Mouse (Mus musculus) heart, postnatal 36 days (tissue): ENCODE results near the gene Srrd. TPM values are rescaled to one million over a fixed set of nuclear protein-coding genes. Genes with fewer than 3 reads are reported as not detected.
A peak's percentile ranks its signal among the peaks of the same experiment; 100 is the strongest.
"Not testable (repeated sequence)": the region's sequence is repeated elsewhere in the genome, so short reads cannot be mapped to it uniquely, and the experiment has no call there.

Experiments
- DNase-seq, 2 experiments: peaks; one replicate each; pipeline ENCODE4 v3.0.0; 2021 to 2022
- intact Hi-C: fragments of 180-260 bp; cut with DNase I; formaldehyde crosslinking; loops from one replicate; pipeline ENCODE4 v1.15.1; 2025
- total RNA-seq, 2 experiments: library from RNA; stranded (reverse); gene quantifications; 2 replicates each; pipeline ENCODE4 v1.2.3; 2021

The Srrd gene
- total RNA-seq, 2 experiments from 2014 or later: 6.5 to 7.0 TPM

- DNase-seq: no peak
- intact Hi-C loops: no loop called here
Observed at GRCm38 (mm10) chr5:112321376-112321775, 21.5 kb downstream of the Srrd start.

GRCm38 (mm10) chr5:112320936-112321335 is 21.9 kb downstream of the Srrd start:
- DNase-seq: no peak
- intact Hi-C loops: no loop called here

- DNase-seq: no peak
- intact Hi-C loops: no loop called here
Observed at GRCm38 (mm10) chr5:112320379-112320778, 22.5 kb downstream of the Srrd start.

- DNase-seq, intact Hi-C loops: not testable (repeated sequence)
Observed at GRCm38 (mm10) chr5:112319343-112319742, 23.5 kb downstream of the Srrd start.

GRCm38 (mm10) chr5:112317328-112317727 is 25.5 kb downstream of the Srrd start:
- intact Hi-C loops: loop anchor here (2.0 kb wide), 1 partner anchor 17 kb away; no protein-coding TSS in a partner anchor
- peak in 1 of 2 experiments; percentile 33 for DNase-seq

- DNase-seq: no peak
- intact Hi-C loops: loop anchor here (2.0 kb wide), 1 partner anchor 16 kb away; no protein-coding TSS in a partner anchor
Observed at GRCm38 (mm10) chr5:112316468-112316867, 26.4 kb downstream of the Srrd start.

GRCm38 (mm10) chr5:112313222-112313885 is 29.5 kb downstream of the Srrd start:
- intact Hi-C loops: no loop called here
- DNase-seq: no peak

- intact Hi-C loops: no loop called here
- DNase-seq: no peak
Observed at GRCm38 (mm10) chr5:112305842-112306241, 37.0 kb downstream of the Srrd start.

- intact Hi-C loops: no loop called here
- no peak for DNase-seq
Observed at GRCm38 (mm10) chr5:112302310-112302709, 40.5 kb downstream of the Srrd start.

GRCm38 (mm10) chr5:112301694-112302093 is 41.1 kb downstream of the Srrd start:
- DNase-seq: no peak
- intact Hi-C loops: loop anchor here (2.0 kb wide), 1 partner anchor 15 kb away; no protein-coding TSS in a partner anchor

- intact Hi-C loops: loop anchor here (2.0 kb wide), 1 partner anchor 16 kb away; no protein-coding TSS in a partner anchor
- DNase-seq: no peak
Observed at GRCm38 (mm10) chr5:112300721-112301308, 42.0 kb downstream of the Srrd start.

GRCm38 (mm10) chr5:112300112-112300511 is 42.7 kb downstream of the Srrd start:
- no peak for DNase-seq
- intact Hi-C loops: loop anchor here (2.0 kb wide), 1 partner anchor 17 kb away; no protein-coding TSS in a partner anchor

- intact Hi-C loops: no loop called here
- no peak for DNase-seq
Observed at GRCm38 (mm10) chr5:112299399-112299798, 43.4 kb downstream of the Srrd start.

- DNase-seq: peak; percentile 40 to 51
- intact Hi-C loops: no loop called here
Observed at GRCm38 (mm10) chr5:112298226-112298988, 44.4 kb downstream of the Srrd start.

GRCm38 (mm10) chr5:112297257-112297656 is 45.6 kb downstream of the Srrd start:
- intact Hi-C loops: no loop called here
- DNase-seq: no peak

GRCm38 (mm10) chr5:112296404-112297181 is 46.2 kb downstream of the Srrd start:
- intact Hi-C loops: no loop called here
- DNase-seq: no peak

- intact Hi-C loops: loop anchor here (2.0 kb wide), 1 partner anchor 17 kb away; no protein-coding TSS in a partner anchor
Observed at GRCm38 (mm10) chr5:112295564-112295963, 47.3 kb downstream of the Srrd start.

GRCm38 (mm10) chr5:112295162-112295561 is 47.7 kb downstream of the Srrd start:
- intact Hi-C loops: loop anchor here (2.0 kb wide), 1 partner anchor 16 kb away; no protein-coding TSS in a partner anchor
- no peak for DNase-seq

More at GRCm38 (mm10) chr5:112295564-112295963, 47.3 kb downstream of the Srrd start:
- DNase-seq: no peak

- no peak for DNase-seq
Observed at GRCm38 (mm10) chr5:112294696-112295095, 48.1 kb downstream of the Srrd start.

GRCm38 (mm10) chr5:112293800-112294199 is 49.0 kb downstream of the Srrd start:
- DNase-seq: no peak
- intact Hi-C loops: loop anchor here (2.0 kb wide), 1 partner anchor 15 kb away; no protein-coding TSS in a partner anchor

More at GRCm38 (mm10) chr5:112294696-112295095, 48.1 kb downstream of the Srrd start:
- intact Hi-C loops: loop anchor here (2.0 kb wide), 1 partner anchor 16 kb away; no protein-coding TSS in a partner anchor
